Mouse (Mus musculus): ENCODE results near the gene Gm17428. TPM values are rescaled to one million over a fixed set of nuclear protein-coding genes. Genes with fewer than 3 reads are reported as not detected.
"Not testable (repeated sequence)": the region's sequence is repeated elsewhere in the genome, so short reads cannot be mapped to it uniquely, and the experiment has no call there.

Gene Gm17428
- polyA plus RNA-seq, 1 experiment = not detected

DNA sequence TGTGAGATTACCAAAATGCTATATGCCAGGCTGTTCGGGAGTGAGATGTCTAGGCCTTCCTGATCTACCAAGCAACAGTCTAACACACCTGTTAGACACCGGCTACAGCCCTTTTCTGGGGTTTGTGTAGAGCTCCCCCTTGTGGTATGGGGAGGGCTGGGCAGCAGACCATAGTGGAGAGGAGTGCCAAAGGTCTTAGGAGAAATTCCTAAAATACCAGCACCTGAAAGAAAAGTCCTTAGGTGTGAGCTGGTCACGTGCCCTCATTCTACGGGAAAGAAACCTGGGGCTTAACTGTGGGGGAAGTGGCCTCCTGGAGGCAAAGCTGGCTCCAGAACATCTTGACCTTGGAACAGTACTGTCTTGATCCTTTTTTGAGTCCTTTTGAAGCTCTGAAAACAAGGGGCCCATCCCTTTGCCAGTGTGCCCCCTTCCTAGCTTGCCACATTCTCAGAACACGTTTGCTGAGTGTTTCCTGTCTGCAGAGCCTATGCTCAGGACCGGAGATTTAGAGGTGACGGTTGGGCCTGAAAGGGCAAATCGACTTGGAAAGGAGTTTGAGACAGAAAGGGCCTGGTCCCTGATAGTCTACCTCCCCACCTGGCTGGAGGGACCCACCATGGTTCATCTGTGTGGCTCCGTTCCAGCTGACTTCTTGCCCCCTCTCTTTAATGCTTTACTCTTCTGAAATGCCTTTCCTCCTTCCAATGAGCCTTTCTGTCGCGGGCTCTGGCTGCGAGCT lies 37.1 kb upstream of the Gm17428 start:
- TF ChIP-seq CTCF (IDR thresholded peaks at IDR 0.05; ENCODE audit: low read depth, low read length) (peak; percentile 92), POLR2A (IDR thresholded peaks at IDR 0.05; ENCODE audit: borderline replicate concordance, low read depth, low read length) (no peak)
- Histone ChIP-seq H3K27ac (ENCODE audit: insufficient read depth, low read depth, low read length) (no peak overlapping the region), H3K4me3 (ENCODE audit: insufficient read depth, low read length) (no peak overlapping the region), H3K4me1 (ENCODE audit: control insufficient read depth, insufficient read depth, low read length) (no peaks in the 10 kb centered on the region)

DNA sequence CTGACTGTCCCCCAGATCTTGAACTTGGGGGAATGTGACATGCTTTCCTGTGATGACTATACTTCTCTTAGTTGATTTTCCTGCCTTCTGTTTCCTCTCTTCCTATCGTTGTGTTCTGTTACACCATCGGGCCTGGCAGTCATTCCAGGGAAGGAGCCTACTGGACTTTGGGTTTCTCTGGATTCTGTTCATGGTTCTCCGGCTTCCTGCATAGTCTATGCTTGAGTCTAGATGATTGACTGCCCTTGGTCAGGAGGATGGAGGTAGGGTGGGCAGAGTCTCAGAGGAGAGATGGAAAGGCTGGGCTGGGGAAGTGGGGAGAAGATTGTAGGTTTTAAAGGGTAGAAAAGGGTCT lies 36.6 kb upstream of the Gm17428 start:
- H3K4me1 ChIP-seq (ENCODE audit: control insufficient read depth, insufficient read depth, low read length) = no peaks in the 10 kb centered on the region
- no peak overlapping the region for H3K4me3 ChIP-seq (ENCODE audit: insufficient read depth, low read length)
- no peak overlapping the region for H3K27ac ChIP-seq (ENCODE audit: insufficient read depth, low read depth, low read length)
- no peak for TF ChIP-seq POLR2A (IDR thresholded peaks at IDR 0.05; ENCODE audit: borderline replicate concordance, low read depth, low read length)

DNA sequence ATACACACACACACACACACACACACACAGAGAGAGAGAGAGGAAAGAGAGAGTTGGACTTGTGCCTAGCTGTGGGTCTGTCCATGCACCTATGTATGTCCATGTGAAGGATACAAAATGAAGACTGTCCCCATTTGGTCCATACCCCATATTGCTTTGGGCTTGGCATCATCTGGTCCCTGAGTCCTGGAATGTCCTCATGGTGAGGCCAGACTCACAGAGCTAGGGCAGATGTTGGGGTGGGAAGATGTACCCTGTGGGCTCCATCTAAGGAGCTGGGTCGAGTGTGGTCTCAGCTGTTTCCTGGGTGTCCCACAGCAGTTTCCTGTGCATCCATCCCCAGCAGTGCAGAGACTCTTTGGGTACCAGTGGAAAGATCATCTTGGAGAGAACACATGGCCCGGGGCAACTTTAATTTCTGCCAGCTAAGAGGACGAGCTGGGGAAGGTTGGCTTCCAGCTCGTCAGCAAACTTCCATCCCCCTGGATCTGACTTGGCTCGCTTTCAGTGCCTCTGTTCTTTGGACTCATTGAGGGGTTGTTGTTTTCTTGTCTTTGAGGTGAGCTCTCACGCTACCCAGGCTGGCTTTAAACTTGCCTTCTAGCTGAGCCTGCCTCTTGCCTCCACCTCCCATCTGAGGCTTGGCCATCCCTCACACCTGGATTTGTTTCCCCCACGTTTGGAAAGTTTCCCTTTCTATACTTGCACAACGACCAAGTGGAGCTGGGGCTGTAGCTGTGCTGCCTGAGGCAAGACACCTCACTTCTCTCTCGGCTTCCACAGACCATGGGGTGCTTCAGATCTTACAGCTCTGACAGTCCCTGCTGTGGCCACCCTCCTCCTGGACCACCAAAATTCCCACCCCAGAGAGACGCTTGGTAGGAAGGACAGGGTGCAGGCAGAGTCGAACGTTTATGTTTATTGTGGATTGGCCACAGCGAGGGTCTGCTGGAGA lies 35.4 kb upstream of the Gm17428 start:
- TF ChIP-seq CTCF (IDR thresholded peaks at IDR 0.05; ENCODE audit: low read depth, low read length) (no peak), POLR2A (IDR thresholded peaks at IDR 0.05; ENCODE audit: borderline replicate concordance, low read depth, low read length) (no peak)
- Histone ChIP-seq H3K4me1 (ENCODE audit: control insufficient read depth, insufficient read depth, low read length) (no peaks in the 10 kb centered on the region), H3K27ac (ENCODE audit: insufficient read depth, low read depth, low read length) (no peak overlapping the region), H3K4me3 (ENCODE audit: insufficient read depth, low read length) (no peak overlapping the region)

DNA sequence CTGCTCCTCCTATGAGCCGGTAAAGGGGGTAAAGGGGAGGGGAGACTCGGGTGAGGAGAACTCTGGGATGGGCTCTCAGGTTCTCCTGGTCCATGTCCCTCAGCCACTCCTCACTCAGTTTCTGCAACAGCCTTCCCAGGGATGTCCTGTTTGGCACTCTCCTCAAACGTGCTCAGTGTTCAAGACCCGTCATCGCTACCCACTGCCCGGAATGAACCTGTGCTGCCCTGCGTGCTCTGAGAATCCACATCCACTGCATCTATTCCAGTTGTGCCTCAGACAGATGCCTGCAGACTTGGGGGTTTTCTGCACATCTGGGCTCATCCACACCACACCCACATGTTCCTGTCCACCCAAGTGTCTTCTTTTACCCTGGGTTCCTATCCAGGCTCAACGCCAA lies 34.3 kb upstream of the Gm17428 start:
- H3K4me1 ChIP-seq (ENCODE audit: control insufficient read depth, insufficient read depth, low read length) = no peaks in the 10 kb centered on the region
- no peak overlapping the region for H3K4me3 ChIP-seq (ENCODE audit: insufficient read depth, low read length)
- TF ChIP-seq CTCF (IDR thresholded peaks at IDR 0.05; ENCODE audit: low read depth, low read length) = no peak
- no peak for TF ChIP-seq POLR2A (IDR thresholded peaks at IDR 0.05; ENCODE audit: borderline replicate concordance, low read depth, low read length)

DNA sequence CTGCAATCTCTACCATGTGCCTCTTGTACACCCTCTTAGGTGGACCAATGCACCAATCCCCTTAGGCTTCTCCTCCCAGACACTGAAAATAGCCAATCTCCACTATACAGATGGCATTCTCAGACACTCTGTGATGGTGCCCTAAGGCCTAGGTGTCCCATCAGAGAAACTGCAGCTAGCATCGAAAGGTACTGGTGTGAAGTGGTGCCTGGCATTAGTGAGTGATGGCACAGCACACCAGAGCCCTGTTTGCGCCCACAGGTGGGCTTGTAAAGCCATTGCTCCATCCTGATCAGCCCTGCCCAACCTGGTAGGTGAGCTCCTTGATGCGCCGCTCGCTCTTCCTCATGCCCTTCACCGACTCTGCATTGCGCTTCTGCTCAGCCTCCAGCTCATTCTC lies 32.8 kb upstream of the Gm17428 start:
- H3K4me3 ChIP-seq (ENCODE audit: insufficient read depth, low read length) = no peak overlapping the region
- TF ChIP-seq POLR2A (IDR thresholded peaks at IDR 0.05; ENCODE audit: borderline replicate concordance, low read depth, low read length) = no peak
- no peak for TF ChIP-seq CTCF (IDR thresholded peaks at IDR 0.05; ENCODE audit: low read depth, low read length)
- H3K27ac ChIP-seq (ENCODE audit: insufficient read depth, low read depth, low read length) = no peak overlapping the region
- H3K4me1 ChIP-seq (ENCODE audit: control insufficient read depth, insufficient read depth, low read length) = no peaks in the 10 kb centered on the region

More for the DNA sequence above, 34.3 kb upstream of the Gm17428 start:
- no peak overlapping the region for H3K27ac ChIP-seq (ENCODE audit: insufficient read depth, low read depth, low read length)

DNA sequence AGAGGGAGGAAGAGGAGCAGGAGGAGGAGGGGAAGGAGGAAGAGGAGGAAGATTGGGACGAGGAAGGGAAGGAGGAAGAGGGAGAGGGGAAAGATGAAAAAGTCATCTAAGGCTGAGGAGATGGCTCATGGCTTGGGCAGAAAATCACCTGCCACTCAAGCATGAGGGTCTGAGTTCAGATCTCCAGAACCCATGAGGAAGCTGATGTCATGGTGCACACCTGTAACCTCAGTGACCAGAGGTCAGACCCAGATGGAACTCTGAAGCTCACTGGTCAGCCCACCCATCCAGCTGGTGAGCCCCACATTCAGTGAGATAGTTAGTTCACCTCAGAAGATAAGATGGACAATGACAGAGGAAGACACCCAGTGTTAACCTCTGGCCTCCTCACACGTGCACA lies 31.8 kb upstream of the Gm17428 start:
- Histone ChIP-seq H3K4me1 (ENCODE audit: control insufficient read depth, insufficient read depth, low read length) (no peaks in the 10 kb centered on the region), H3K27ac (ENCODE audit: insufficient read depth, low read depth, low read length) (no peak overlapping the region), H3K4me3 (ENCODE audit: insufficient read depth, low read length) (no peak overlapping the region)
- TF ChIP-seq CTCF (IDR thresholded peaks at IDR 0.05; ENCODE audit: low read depth, low read length) (no peak), POLR2A (IDR thresholded peaks at IDR 0.05; ENCODE audit: borderline replicate concordance, low read depth, low read length) (no peak)

DNA sequence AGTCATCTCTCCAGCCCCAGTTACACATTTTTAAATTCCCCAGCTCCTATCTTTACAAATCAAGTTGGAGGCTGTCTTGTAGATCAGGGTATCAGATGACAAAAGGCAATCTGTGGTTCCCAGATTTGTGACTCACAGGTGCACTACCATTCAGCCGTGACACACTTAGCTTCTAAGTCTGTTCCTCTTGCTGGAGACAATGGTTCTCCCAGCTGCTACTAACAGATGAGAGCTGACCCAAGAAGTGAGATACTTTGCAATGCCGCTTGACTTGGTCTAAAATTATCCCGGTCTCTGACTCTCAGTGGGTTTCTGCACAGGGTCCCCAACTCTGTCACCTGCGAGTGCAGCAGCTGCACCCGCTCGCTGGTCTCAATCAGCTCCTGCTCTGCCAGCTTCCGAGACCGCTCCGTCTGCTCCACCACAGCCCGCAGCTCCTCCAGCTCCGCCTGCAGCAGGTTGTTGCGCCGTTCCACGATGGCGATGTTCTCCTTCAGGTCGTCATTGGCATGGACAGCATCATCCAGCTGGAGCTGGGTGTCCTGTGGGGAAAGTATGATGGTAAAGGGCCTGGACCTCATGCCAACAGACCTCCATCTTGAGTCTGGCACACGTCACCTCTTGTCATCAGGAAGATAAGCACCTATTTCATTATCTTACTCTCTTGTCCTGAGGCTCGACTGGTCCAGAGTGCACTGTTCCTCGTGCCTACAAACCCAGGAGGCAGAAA lies 30.6 kb upstream of the Gm17428 start:
- H3K4me3 ChIP-seq (ENCODE audit: insufficient read depth, low read length) = no peak overlapping the region
- no peaks in the 10 kb centered on the region for H3K4me1 ChIP-seq (ENCODE audit: control insufficient read depth, insufficient read depth, low read length)
- TF ChIP-seq POLR2A (IDR thresholded peaks at IDR 0.05; ENCODE audit: borderline replicate concordance, low read depth, low read length) = no peak
- no peak for TF ChIP-seq CTCF (IDR thresholded peaks at IDR 0.05; ENCODE audit: low read depth, low read length)
- no peak overlapping the region for H3K27ac ChIP-seq (ENCODE audit: insufficient read depth, low read depth, low read length)

DNA sequence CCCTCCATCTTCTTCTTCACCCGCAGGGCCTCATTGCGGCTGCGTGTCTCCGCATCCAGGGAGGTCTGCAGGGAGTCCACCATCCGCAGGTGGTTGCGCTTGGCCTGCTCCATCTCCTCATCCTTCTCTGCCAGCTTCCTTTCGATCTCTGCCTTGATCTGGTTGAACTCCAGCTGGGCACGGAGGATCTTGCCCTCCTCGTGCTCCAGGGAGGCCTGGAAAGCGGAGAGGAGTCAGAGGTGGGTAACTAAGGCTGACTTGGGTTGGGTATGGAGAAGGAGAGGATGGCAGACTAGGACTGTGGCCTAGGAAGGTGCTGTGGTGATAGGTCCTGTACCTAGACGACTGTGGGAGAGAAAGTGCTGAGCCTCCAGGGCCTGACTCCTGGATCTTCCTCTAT lies 29.7 kb upstream of the Gm17428 start:
- H3K27ac ChIP-seq (ENCODE audit: insufficient read depth, low read depth, low read length); H3K4me1 ChIP-seq (ENCODE audit: control insufficient read depth, insufficient read depth, low read length); H3K4me3 ChIP-seq (ENCODE audit: insufficient read depth, low read length): not testable (repeated sequence)

DNA sequence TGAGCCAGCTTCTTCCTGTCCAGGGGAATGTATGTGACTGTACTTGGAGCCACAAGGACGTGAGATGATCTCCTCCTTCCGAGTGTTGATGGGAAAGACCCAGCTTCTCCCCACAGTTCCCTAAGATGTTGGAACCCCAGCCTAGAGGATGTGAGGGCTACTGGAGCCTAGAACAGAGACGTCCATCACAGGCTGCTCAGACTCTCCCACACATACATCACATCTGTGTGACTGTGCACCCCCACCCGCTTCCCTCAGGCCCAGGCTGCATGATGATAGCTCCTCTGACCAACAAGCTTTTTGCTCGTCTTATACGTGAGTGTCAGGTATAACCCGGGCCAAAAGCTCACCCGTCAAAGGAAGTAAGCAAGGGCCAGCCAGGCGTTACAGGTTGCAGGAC lies 28.0 kb upstream of the Gm17428 start:
- no peak overlapping the region for H3K4me3 ChIP-seq (ENCODE audit: insufficient read depth, low read length)
- H3K4me1 ChIP-seq (ENCODE audit: control insufficient read depth, insufficient read depth, low read length) = no peaks in the 10 kb centered on the region
- TF ChIP-seq CTCF (IDR thresholded peaks at IDR 0.05; ENCODE audit: low read depth, low read length) (no peak), POLR2A (IDR thresholded peaks at IDR 0.05; ENCODE audit: borderline replicate concordance, low read depth, low read length) (no peak)
- no peak overlapping the region for H3K27ac ChIP-seq (ENCODE audit: insufficient read depth, low read depth, low read length)

DNA sequence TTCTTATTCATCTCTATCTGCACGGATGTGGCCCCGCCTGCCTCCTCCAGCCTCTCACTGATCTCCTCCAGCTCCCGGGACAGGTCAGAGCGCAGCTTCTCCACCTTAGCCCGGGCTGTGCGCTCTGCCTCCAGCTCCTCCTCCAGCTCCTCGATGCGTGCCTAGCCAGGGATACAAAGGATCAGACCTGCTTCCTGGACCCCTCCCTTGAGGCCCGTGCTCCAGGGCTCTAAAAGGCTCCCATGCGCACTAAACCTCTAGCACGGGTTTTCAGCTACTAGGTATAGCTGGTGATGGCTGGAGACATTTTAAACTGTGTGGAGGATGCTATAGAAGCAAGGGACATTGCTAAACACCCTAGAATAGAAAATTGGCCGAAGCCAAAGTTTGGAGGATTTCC lies 26.2 kb upstream of the Gm17428 start:
- TF ChIP-seq POLR2A (IDR thresholded peaks at IDR 0.05; ENCODE audit: borderline replicate concordance, low read depth, low read length) (no peak), CTCF (IDR thresholded peaks at IDR 0.05; ENCODE audit: low read depth, low read length) (no peak)
- Histone ChIP-seq H3K4me3 (ENCODE audit: insufficient read depth, low read length) (no peak overlapping the region), H3K27ac (ENCODE audit: insufficient read depth, low read depth, low read length) (no peak overlapping the region), H3K4me1 (ENCODE audit: control insufficient read depth, insufficient read depth, low read length) (no peaks in the 10 kb centered on the region)

Data from bone marrow macrophage, adult 2 months (primary cell).